Mouse (Mus musculus) kidney, embryonic 14.5 days (tissue): Measurements from ENCODE around the gene Osbp. TPM values are rescaled to one million over a fixed set of nuclear protein-coding genes. Genes with fewer than 3 reads are reported as not detected.

Source experiments
- ATAC-seq: fragments of 200-750 bp; cut with Nextera tagmentation; 2 replicates; pipeline ENCODE4 v1.8.0; 2017; ENCODE audit warnings: moderate number of reproducible peaks, mild to moderate bottlenecking, moderate TSS enrichment, moderate library complexity; ENCODE audit not compliant: low FRiP score, low TSS enrichment
- H3K27ac ChIP-seq: fragments of 300-500 bp; sonication (generic); 2 replicates; pipeline ENCODE4 v1.5.1; 2014; ENCODE audit warnings: low read depth, mild to moderate bottlenecking, low read length, moderate library complexity, mixed read lengths
- H3K27me3 ChIP-seq: fragments of 300-500 bp; sonication (generic); 2 replicates; pipeline ENCODE4 v1.6.1; 2014; ENCODE audit warnings: mild to moderate bottlenecking, low read length; ENCODE audit not compliant: control insufficient read depth, insufficient read depth
- H3K36me3 ChIP-seq: fragments of 300-500 bp; sonication (generic); 2 replicates; pipeline ENCODE4 v1.6.1; 2014; ENCODE audit warnings: low read length, mixed read lengths; ENCODE audit not compliant: control insufficient read depth, insufficient read depth
- H3K4me1 ChIP-seq: fragments of 300-500 bp; sonication (generic); 2 replicates; pipeline ENCODE4 v1.6.1; 2014; ENCODE audit warnings: low read length, mixed read lengths; ENCODE audit not compliant: control insufficient read depth, insufficient read depth
- H3K4me2 ChIP-seq: fragments of 300-500 bp; sonication (generic); replicated peaks from 2 replicates; pipeline ENCODE4 v1.6.1; 2014; ENCODE audit warnings: low read depth, mild to moderate bottlenecking, low read length
- H3K4me3 ChIP-seq: fragments of 300-500 bp; sonication (generic); 2 replicates; pipeline ENCODE4 v1.5.1; 2014; ENCODE audit warnings: mild to moderate bottlenecking, low read length
- H3K9ac ChIP-seq: fragments of 300-500 bp; sonication (generic); 2 replicates; pipeline ENCODE4 v1.6.1; 2014; ENCODE audit warnings: low read depth, mild to moderate bottlenecking, low read length, moderate library complexity
- H3K9me3 ChIP-seq: fragments of 300-500 bp; sonication (generic); 2 replicates; pipeline ENCODE4 v1.6.1; 2016; ENCODE audit warnings: low read length; ENCODE audit not compliant: control insufficient read depth
- WGBS: fragments of 180-500 bp; shearing (Covaris S2); extraction: QIAGEN DNeasy Blood & Tissue Kit; methylation state at CpG from one replicate; pipeline ENCODE4 v1.1.7; 2014; 5-methylcytosine and 5-hydroxymethylcytosine counted together
- polyA plus RNA-seq: library from polyadenylated mRNA; unstranded; fragments of >200 nt; fragmentation: Nextera tagmentation; extraction: Ambion mirVana; gene quantifications from 2 replicates; pipeline ENCODE4 v1.2.1, GENCODE M21; 2014

Gene Osbp
- polyA plus RNA-seq, 1 experiment from 2014 or later = 9.4 TPM

DNA sequence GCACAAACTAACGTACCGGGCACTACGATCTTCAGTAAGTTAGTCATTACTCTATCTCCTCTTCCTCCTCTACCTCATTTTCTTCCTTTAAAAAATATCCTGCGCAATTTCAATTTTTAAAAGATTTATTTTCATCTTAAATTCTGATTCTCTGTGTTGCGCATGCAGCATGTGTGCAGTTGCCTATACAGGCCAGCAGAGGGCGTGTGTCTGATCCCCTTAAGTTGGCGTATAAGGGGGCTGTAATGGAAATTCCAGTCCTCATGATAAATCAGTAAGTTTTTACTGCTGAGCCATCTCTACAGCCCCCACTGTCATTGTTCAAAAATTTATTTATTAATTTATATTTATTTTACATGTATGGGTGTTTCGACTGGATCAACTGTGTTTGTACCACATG, 50.0 kb downstream of the Osbp start:
- no peak overlapping the region for H3K4me3 ChIP-seq
- H3K27ac ChIP-seq = no peak overlapping the region
- H3K27me3 ChIP-seq = no peaks in the 10 kb centered on the region
- ATAC-seq = no peak
- H3K36me3 ChIP-seq = no peaks in the 10 kb centered on the region
- H3K4me1 ChIP-seq = no peaks in the 10 kb centered on the region
- H3K9me3 ChIP-seq = no peaks in the 10 kb centered on the region
- no peak overlapping the region for H3K4me2 ChIP-seq
- WGBS = 73% methylated on average over 8 of the region's 8 CpGs
- no peak overlapping the region for H3K9ac ChIP-seq

DNA sequence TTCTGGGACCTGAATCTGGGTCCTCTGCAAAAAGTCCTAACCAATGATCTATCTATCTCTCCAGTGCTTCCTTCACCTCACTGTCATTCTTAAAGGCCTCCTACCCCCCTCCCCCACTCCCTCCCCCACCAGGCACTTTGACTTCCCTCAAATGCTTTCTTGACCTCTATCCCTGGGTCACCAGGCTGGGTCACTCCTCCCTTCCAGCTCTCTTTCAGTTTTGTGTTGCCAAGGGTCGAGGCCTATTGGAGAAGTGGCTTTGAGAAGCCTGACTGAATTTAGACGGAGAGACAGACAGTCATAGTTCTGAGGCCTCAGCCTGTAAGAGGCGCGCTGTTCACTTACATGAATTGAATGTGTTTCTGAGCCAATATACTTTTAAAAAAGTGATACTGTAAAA, 50.5 kb downstream of the Osbp start:
- Histone ChIP-seq H3K4me3 (no peak overlapping the region), H3K27ac (no peak overlapping the region), H3K36me3 (no peaks in the 10 kb centered on the region), H3K27me3 (no peaks in the 10 kb centered on the region), H3K4me1 (no peaks in the 10 kb centered on the region), H3K9me3 (no peaks in the 10 kb centered on the region), H3K9ac (no peak overlapping the region), H3K4me2 (no peak overlapping the region)
- ATAC-seq = no peak
- 65% methylated on average over 4 of the region's 4 CpGs for WGBS

DNA sequence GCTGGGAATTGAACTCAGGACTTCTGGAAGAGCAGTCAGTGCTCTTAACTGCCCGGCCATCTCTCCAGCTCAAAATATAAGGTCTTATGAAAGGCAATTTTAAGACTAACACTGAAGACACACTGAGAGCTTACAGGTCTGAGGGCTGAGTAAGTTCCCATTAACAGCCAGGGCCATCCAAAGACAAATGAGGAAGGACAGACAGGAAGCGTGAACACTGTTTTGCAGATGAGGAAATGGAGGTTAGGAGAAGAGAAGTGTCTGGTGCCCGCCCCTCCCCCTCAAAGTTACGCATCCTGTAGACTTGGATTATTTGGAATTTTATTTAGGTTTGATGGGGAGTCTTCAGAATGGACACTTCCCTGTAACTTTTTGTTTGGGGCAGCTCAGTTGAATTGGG, 58.4 kb downstream of the Osbp start:
- no peaks in the 10 kb centered on the region for H3K36me3 ChIP-seq
- H3K27ac ChIP-seq = no peak overlapping the region
- no peaks in the 10 kb centered on the region for H3K9me3 ChIP-seq
- H3K9ac ChIP-seq = no peak overlapping the region
- H3K4me3 ChIP-seq = no peak overlapping the region
- no peak overlapping the region for H3K4me2 ChIP-seq
- 82% methylated on average over 4 of the region's 4 CpGs for WGBS
- no peaks in the 10 kb centered on the region for H3K27me3 ChIP-seq
- no peaks in the 10 kb centered on the region for H3K4me1 ChIP-seq
- no peak for ATAC-seq

DNA sequence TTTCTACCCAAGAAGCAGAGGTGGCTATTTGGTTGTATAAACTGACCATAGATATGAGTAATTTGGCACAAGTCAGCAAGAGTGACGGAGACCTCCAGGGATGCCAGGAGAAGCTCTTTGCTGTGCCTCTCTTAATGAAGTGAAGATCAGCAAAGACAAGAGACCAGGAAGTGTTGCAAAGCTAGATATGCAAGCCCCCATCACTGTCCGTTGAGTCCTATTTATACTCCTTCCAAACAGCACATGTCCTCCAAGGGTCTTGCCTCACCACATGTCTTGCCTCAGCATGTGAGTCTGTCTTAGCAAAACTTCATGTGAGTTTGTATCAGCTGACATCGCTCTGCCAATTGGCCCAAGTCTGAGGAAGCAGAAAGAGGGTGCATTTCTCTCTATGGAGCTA, 59.6 kb downstream of the Osbp start:
- no peak overlapping the region for H3K4me3 ChIP-seq
- H3K27me3 ChIP-seq = no peaks in the 10 kb centered on the region
- no peaks in the 10 kb centered on the region for H3K9me3 ChIP-seq
- no peak for ATAC-seq
- H3K4me2 ChIP-seq = no peak overlapping the region
- no peak overlapping the region for H3K9ac ChIP-seq
- no peaks in the 10 kb centered on the region for H3K36me3 ChIP-seq
- H3K27ac ChIP-seq = no peak overlapping the region
- no peaks in the 10 kb centered on the region for H3K4me1 ChIP-seq
- 92% methylated on average over 3 of the region's 3 CpGs for WGBS

DNA sequence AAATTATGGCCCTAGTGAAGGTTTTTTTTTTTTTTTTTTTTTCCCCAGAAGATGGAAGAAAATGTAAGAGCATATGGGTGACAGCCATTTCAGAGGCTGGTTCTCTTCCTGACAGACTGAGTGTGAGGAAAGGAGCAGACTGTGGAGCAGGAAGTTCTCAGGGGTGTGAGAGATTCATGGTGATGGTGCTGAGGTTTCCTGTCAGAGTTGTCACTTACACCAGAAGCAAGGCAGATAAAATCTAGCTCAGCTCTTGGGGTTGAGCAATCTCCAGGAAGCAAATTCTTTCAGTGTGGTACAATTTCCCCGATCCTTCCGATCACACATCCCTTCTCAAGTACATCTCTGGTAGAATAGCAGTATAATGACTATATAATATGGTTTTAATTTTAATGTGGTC, 60.9 kb downstream of the Osbp start:
- WGBS = 74% methylated on average over 2 of the region's 2 CpGs

DNA sequence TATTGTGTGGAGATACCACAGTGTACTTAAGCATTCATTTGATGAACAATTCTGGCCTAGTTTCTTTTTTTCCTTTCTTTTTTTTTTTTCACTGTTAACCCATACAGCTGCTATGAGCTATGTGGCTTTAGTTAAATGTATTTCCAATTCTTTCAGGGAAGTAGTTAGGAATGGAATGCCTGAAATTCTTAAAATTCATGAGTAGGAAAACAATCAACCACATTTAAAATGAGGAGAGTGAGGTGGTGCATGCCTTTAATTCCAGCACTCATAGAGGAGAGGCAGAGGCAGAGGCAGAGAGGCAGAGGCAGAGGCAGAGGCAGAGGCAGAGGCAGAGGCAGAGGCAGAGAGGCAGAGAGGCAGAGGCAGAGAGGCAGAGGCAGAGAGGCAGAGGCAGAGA, 72.0 kb downstream of the Osbp start:
- Histone ChIP-seq H3K36me3 (no peaks in the 10 kb centered on the region), H3K4me2 (no peak overlapping the region), H3K27ac (no peak overlapping the region), H3K27me3 (no peaks in the 10 kb centered on the region), H3K9me3 (no peaks in the 10 kb centered on the region), H3K4me1 (no peaks in the 10 kb centered on the region), H3K9ac (no peak overlapping the region), H3K4me3 (no peak overlapping the region)
- no peak for ATAC-seq

More for the DNA sequence above, 60.9 kb downstream of the Osbp start:
- Histone ChIP-seq H3K4me2 (no peak overlapping the region), H3K36me3 (no peaks in the 10 kb centered on the region), H3K27me3 (no peaks in the 10 kb centered on the region), H3K9ac (no peak overlapping the region), H3K4me1 (no peaks in the 10 kb centered on the region), H3K4me3 (no peak overlapping the region), H3K27ac (no peak overlapping the region), H3K9me3 (no peaks in the 10 kb centered on the region)
- no peak for ATAC-seq

DNA sequence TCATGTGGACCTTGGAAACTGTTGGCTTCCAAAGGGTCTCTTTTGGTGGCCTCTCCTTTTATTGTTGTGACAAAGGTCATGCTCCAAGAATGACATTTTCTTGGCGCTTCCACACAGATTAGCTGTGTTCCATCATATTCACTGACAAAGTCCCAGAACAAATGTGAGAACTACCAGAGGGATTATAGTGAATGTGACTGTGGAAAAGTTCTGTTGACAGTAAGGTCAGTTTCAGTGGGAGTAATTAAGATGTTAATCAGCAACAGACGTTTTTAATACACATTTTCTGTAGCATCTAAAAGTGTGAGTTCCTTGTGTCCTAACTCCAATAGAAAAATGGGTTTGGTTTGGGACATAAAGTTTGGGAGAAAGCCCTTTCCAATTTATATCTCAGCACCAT, 75.5 kb downstream of the Osbp start, which contains the start of gene Olfr1423:
Gene Olfr1423 (minus strand): TSS at position 101 of the 400 bp plus-strand sequence.
- 57% methylated on average over 2 of the region's 2 CpGs for WGBS
- H3K9ac ChIP-seq = no peak within 1 kb of the TSS
- H3K27me3 ChIP-seq = no peaks in the 10 kb centered on the region
- no peaks in the 10 kb centered on the region for H3K36me3 ChIP-seq
- no peak within 1 kb of the TSS for H3K4me2 ChIP-seq
- no peak within 1 kb of the TSS for H3K27ac ChIP-seq
- no peaks in the 10 kb centered on the region for H3K9me3 ChIP-seq
- ATAC-seq = no peak
- no peaks in the 10 kb centered on the region for H3K4me1 ChIP-seq
- H3K4me3 ChIP-seq = no peak within 1 kb of the TSS

DNA sequence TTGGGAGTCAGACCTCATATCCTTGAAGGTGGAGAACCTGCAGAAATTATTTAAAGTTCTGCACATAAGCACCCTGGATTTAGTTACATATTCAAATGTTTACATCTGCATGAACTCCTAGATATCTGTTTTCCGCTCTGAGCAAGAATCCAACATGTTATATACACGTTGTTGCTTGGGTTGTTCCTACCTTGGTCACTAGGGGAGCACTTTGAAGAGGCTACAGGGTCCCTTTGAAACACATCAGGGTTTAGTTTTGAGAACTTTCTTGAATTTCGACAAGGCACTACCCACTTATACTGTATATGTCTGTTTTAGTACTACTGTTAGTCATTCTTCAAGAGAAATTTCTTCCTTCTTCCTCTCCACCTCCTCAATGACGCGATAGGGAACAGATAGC, 77.4 kb downstream of the Osbp start:
- WGBS = 90% methylated on average over 5 of the region's 5 CpGs
- no peaks in the 10 kb centered on the region for H3K36me3 ChIP-seq

More for the DNA sequence above, 77.4 kb downstream of the Osbp start:
- H3K9me3 ChIP-seq = no peaks in the 10 kb centered on the region
- H3K9ac ChIP-seq = no peak overlapping the region
- ATAC-seq = no peak
- no peaks in the 10 kb centered on the region for H3K4me1 ChIP-seq
- H3K4me2 ChIP-seq = no peak overlapping the region
- no peaks in the 10 kb centered on the region for H3K27me3 ChIP-seq
- no peak overlapping the region for H3K4me3 ChIP-seq
- no peak overlapping the region for H3K27ac ChIP-seq
